Mouse (Mus musculus): ENCODE data around the gene Fgf8.
A peak's percentile ranks its signal among the peaks of the same experiment; 100 is the strongest.

Fgf8 gene

GRCm38 (mm10) chr19:45742218-45742983, at the start of gene Fgf8:
Fgf8 (minus strand) TSS chr19:45742915.
- DNase-seq = no peak

GRCm38 (mm10) chr19:45792404-45792803, 49.7 kb upstream of the Fgf8 start:
- no peak for DNase-seq

- DNase-seq = no peak
Measured at GRCm38 (mm10) chr19:45789888-45790874, 47.5 kb upstream of the Fgf8 start.

GRCm38 (mm10) chr19:45789365-45789764, 46.6 kb upstream of the Fgf8 start:
- DNase-seq = no peak

- DNase-seq = no peak
Measured at GRCm38 (mm10) chr19:45788337-45788736, 45.6 kb upstream of the Fgf8 start.

GRCm38 (mm10) chr19:45787450-45787849, 44.7 kb upstream of the Fgf8 start:
- DNase-seq = no peak

- no peak for DNase-seq
Measured at GRCm38 (mm10) chr19:45785470-45785869, 42.8 kb upstream of the Fgf8 start.

- DNase-seq = peak; percentile 20
Measured at GRCm38 (mm10) chr19:45783933-45784576, 41.3 kb upstream of the Fgf8 start.

GRCm38 (mm10) chr19:45783181-45783932, 40.6 kb upstream of the Fgf8 start, which contains the start of gene Mgea5:
Mgea5 (minus strand) TSS chr19:45783837.
- DNase-seq = peak; percentile 99

GRCm38 (mm10) chr19:45782315-45783001, 39.7 kb upstream of the Fgf8 start:
- DNase-seq = peak; percentile 76

GRCm38 (mm10) chr19:45781676-45782075, 39.0 kb upstream of the Fgf8 start:
- no peak for DNase-seq

GRCm38 (mm10) chr19:45780350-45780915, 37.7 kb upstream of the Fgf8 start:
- DNase-seq = no peak

- no peak for DNase-seq
Measured at GRCm38 (mm10) chr19:45775486-45775885, 32.8 kb upstream of the Fgf8 start.

- DNase-seq = no peak
Measured at GRCm38 (mm10) chr19:45771501-45771900, 28.8 kb upstream of the Fgf8 start.

- no peak for DNase-seq
Measured at GRCm38 (mm10) chr19:45760810-45761209, 18.1 kb upstream of the Fgf8 start.

- no peak for DNase-seq
Measured at GRCm38 (mm10) chr19:45758671-45759070, 16.0 kb upstream of the Fgf8 start.

GRCm38 (mm10) chr19:45753551-45753950, 10.8 kb upstream of the Fgf8 start:
- DNase-seq = peak; percentile 44

GRCm38 (mm10) chr19:45751881-45752280, 9.2 kb upstream of the Fgf8 start:
- DNase-seq = no peak

- DNase-seq = peak; percentile 75
Measured at GRCm38 (mm10) chr19:45749243-45750043, 6.7 kb upstream of the Fgf8 start, which contains the start of gene Npm3. Npm3 (minus strand) TSS chr19:45749591.

- no peak for DNase-seq
Measured at GRCm38 (mm10) chr19:45748691-45749242, 6.1 kb upstream of the Fgf8 start.

Measured in kidney, adult 11 months (tissue).